Comparison of ENCODE assay signal across 8 mouse cellular contexts in the genomic region with DNA sequence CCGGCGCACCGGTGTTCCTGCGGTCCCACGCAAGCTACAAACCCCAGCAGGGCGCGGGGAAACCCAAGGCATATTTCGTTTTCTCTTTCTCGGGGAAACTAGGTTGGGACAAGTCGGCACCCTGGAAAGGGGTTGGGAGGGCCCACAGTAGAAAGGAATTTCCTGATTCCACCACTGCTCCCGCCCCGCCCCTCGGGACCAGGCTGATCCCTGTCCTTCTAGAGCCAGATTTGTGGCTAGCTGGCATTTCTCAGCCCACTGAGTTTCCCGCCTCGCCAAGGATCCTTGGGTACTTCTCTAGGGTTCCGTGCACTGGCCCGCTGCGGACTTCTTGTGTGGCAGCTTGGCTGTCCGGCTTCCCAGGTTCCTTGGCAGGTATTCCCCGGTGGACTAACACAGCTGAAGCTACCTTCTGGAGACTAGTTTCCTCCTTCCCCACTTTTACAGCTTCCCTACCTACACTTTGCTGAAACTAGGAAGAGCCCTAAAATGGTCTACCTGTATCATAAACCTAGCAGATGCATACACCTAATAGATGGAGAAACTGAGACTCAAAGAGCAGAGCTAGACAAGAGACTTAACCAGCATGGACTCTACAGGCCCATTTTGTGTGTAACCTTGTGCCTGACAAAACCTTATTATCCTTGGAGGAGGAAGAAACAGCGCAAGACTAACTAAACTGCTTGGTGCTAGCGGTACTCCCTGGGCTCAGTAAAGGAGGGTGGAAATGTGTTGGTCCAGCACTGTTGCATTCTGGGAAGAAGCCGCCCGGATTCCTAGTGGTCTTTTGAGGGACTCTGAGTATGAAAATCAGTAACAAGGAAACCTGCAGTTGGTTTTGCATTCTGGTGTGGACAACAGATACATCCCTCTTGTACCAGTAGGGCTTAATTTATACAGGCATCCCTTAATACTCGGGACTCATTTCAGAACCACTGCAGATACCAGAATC. TPM values are rescaled to one million over a fixed set of nuclear protein-coding genes. Genes with fewer than 3 reads are reported as not detected.
DNase-seq lines count a peak whose midpoint lies in the region; ATAC-seq and TF ChIP-seq lines count a peak whose summit lies in the region.

No protein-coding gene starts in this region.

- no peak for TF ChIP-seq EP300 in liver, embryonic 14.5 days (IDR thresholded peaks at IDR 0.05; ENCODE audit: low read depth)

- H3K4me3 ChIP-seq in heart, embryonic 13.5 days: peak overlapping the region; percentile 95
- peak overlapping the region; percentile 71 for H3K4me3 ChIP-seq in brown adipose tissue, adult 24 weeks (ENCODE audit: insufficient read depth, low read depth, low read length)
- peak overlapping the region; percentile 83 for H3K4me3 ChIP-seq in hindbrain, embryonic 12.5 days
- peak overlapping the region; percentile 39 to 54 for H3K4me3 ChIP-seq in liver, embryonic 14.5 days (ENCODE audit: insufficient read depth in 1 of 2, low read depth in 2 of 2, low read length in 2 of 2)
- H3K4me3 ChIP-seq in olfactory bulb, adult 2 months (ENCODE audit: insufficient read depth, low read depth, low read length): peak overlapping the region; percentile 60

- no peaks in the 10 kb centered on the region for H3K9me3 ChIP-seq in heart, embryonic 13.5 days
- no peaks in the 10 kb centered on the region for H3K9me3 ChIP-seq in hindbrain, embryonic 12.5 days (replicated peaks)
- no peaks in the 10 kb centered on the region for H3K9me3 ChIP-seq in liver, embryonic 14.5 days (ENCODE audit: control insufficient read depth, low read length)

- peaks cover 35% of the 10 kb centered on the region for H3K4me1 ChIP-seq in heart, embryonic 13.5 days
- no peaks in the 10 kb centered on the region; the same call in 1 of the 2 replicates for H3K4me1 ChIP-seq in brown adipose tissue, adult 24 weeks (ENCODE audit: control insufficient read depth, insufficient read depth, insufficient read length, low read length)
- peaks cover 12% of the 10 kb centered on the region for H3K4me1 ChIP-seq in hindbrain, embryonic 12.5 days
- H3K4me1 ChIP-seq in liver, embryonic 14.5 days (replicated peaks; ENCODE audit: control insufficient read depth in 2 of 2, insufficient read depth in 2 of 2, low read length in 1 of 2): no peaks in the 10 kb centered on the region
- H3K4me1 ChIP-seq in olfactory bulb, adult 2 months (ENCODE audit: control insufficient read depth, insufficient read depth, low read length): peaks cover 6% of the 10 kb centered on the region

- 0 out of 2 replicates have a peak, but pooled peaks have one; percentile 7 for ATAC-seq in heart, embryonic 13.5 days (ENCODE audit: extremely low read depth, insufficient number of reproducible peaks, low FRiP score, low TSS enrichment)
- no peak; the same call in 1 of the 2 replicates for ATAC-seq in hindbrain, embryonic 12.5 days (ENCODE audit: low FRiP score)
- ATAC-seq in liver, embryonic 14.5 days (ENCODE audit: insufficient read depth): peak; percentile 21; the same call in 1 of the 2 replicates

- H3K27me3 ChIP-seq in heart, embryonic 13.5 days (replicated peaks): no peaks in the 10 kb centered on the region
- 0 out of 2 replicates have a peak, but pooled peaks cover 2% of the 10 kb centered on the region for H3K27me3 ChIP-seq in hindbrain, embryonic 12.5 days
- peaks cover 40% of the 10 kb centered on the region for H3K27me3 ChIP-seq in liver, embryonic 14.5 days (ENCODE audit: control insufficient read depth, insufficient read depth, low read length)

- H3K27ac ChIP-seq in heart, embryonic 13.5 days (replicated peaks): peak overlapping the region; percentile 98
- H3K27ac ChIP-seq in brown adipose tissue, adult 24 weeks (replicated peaks; ENCODE audit: low read depth, low read length): peak overlapping the region; percentile 56
- peak overlapping the region; percentile 89 for H3K27ac ChIP-seq in hindbrain, embryonic 12.5 days
- H3K27ac ChIP-seq in liver, embryonic 14.5 days: no peak overlapping the region
- H3K27ac ChIP-seq in olfactory bulb, adult 2 months (ENCODE audit: insufficient read depth, low read depth, low read length): peak overlapping the region; percentile 14; the same call in 1 of the 2 replicates

- no peaks in the 10 kb centered on the region for H3K36me3 ChIP-seq in heart, embryonic 13.5 days
- H3K36me3 ChIP-seq in hindbrain, embryonic 12.5 days: no peaks in the 10 kb centered on the region
- no peaks in the 10 kb centered on the region for H3K36me3 ChIP-seq in liver, embryonic 14.5 days (replicated peaks; ENCODE audit: control insufficient read depth, insufficient read depth, low read depth)

- 15% methylated on average over 25 of the region's 25 CpGs for WGBS in heart, embryonic 13.5 days
- 12% methylated on average over 25 of the region's 25 CpGs for WGBS in hindbrain, embryonic 12.5 days
- WGBS in liver, embryonic 14.5 days (ENCODE audit: insufficient replicate concordance): 13% methylated on average over 25 of the region's 25 CpGs
- WGBS in olfactory bulb, adult 2 months: 12% methylated on average over 25 of the region's 25 CpGs

- H3K9ac ChIP-seq in heart, embryonic 13.5 days: peak overlapping the region; percentile 97
- H3K9ac ChIP-seq in hindbrain, embryonic 12.5 days: peak overlapping the region; percentile 82
- no peak overlapping the region for H3K9ac ChIP-seq in liver, embryonic 14.5 days (replicated peaks)

- TF ChIP-seq POLR2A in olfactory bulb, adult 2 months (IDR thresholded peaks at IDR 0.05; ENCODE audit: insufficient read depth, low read depth, low read length): no peak

- peak overlapping the region; percentile 74 for H3K4me2 ChIP-seq in heart, embryonic 13.5 days
- peak overlapping the region; percentile 92 for H3K4me2 ChIP-seq in hindbrain, embryonic 12.5 days (replicated peaks)
- H3K4me2 ChIP-seq in liver, embryonic 14.5 days (ENCODE audit: low read depth): peak overlapping the region; percentile 44

- TF ChIP-seq CTCF in liver, embryonic 14.5 days (IDR thresholded peaks at IDR 0.05; ENCODE audit: low read depth): no peak
- no peak for TF ChIP-seq CTCF in olfactory bulb, adult 2 months (IDR thresholded peaks at IDR 0.05; ENCODE audit: insufficient read depth, low read depth, low read length)

- no peak for DNase-seq in heart, adult 8-10 months (ENCODE audit: low spot score)
- no peak for DNase-seq in liver, embryonic 14.5 days (ENCODE audit: low read depth in 3 of 3, low spot score in 3 of 3)
- no peak for DNase-seq in urinary bladder, postnatal 36 days (ENCODE audit: low spot score in 2 of 2)
- DNase-seq in ovary, postnatal 10 days (ENCODE audit: low spot score): no peak

RNA-seq across cellular contexts. Expression of a gene that starts 0.8 kb away (rescaled TPM):
- polyA plus RNA-seq in heart, embryonic 13.5 days (2015; fragmentation: Nextera tagmentation; extraction: Ambion mirVana): 39.5 and 40.4 TPM in 2 replicates
- 10 to 100 TPM; 22.6 to 26.7 (median 26.0) TPM for total RNA-seq in heart, adult 8-10 months (2022)
- polyA plus RNA-seq in brown adipose tissue, adult 24 weeks (2012; ENCODE audit: insufficient read depth, insufficient read length, missing spikeins): 2.9 and 3.3 TPM in 2 replicates
- polyA plus RNA-seq in hindbrain, embryonic 12.5 days (2016; fragmentation: Nextera tagmentation; extraction: Ambion mirVana): 23.7 and 26.0 TPM in 2 replicates
- polyA plus RNA-seq in liver, embryonic 14.5 days (2012; rRNA removed): 9.8 and 14.0 TPM in 2 replicates
- 5.6 and 6.9 TPM in 2 replicates for polyA plus RNA-seq in liver, embryonic 14.5 days (2014; fragmentation: Nextera tagmentation; extraction: Ambion mirVana)
- not detected in 2 replicates for polyA plus RNA-seq in olfactory bulb, adult 2 months (2012; ENCODE audit: insufficient read depth, insufficient read length, low replicate concordance, missing spikeins)
